Mouse (Mus musculus) bone marrow, adult 2 months (tissue): Measurements from ENCODE around the gene Ndufv1.
"Not testable (repeated sequence)": the region's sequence is repeated elsewhere in the genome, so short reads cannot be mapped to it uniquely, and the experiment has no call there.

Source experiments
- CTCF ChIP-seq: fragments of 200-500 bp; IDR thresholded peaks from 2 replicates; pipeline ENCODE4 v1.5.1; 2011; ENCODE audit warnings: low read length, control low read depth; ENCODE audit not compliant: control insufficient read depth, insufficient read depth
- POLR2A ChIP-seq: fragments of 200-500 bp; IDR thresholded peaks from 2 replicates; pipeline ENCODE4 v1.6.1; 2011; ENCODE audit warnings: low read depth, mild to moderate bottlenecking, control low read depth, low read length, borderline replicate concordance; ENCODE audit not compliant: control insufficient read depth

DNA sequence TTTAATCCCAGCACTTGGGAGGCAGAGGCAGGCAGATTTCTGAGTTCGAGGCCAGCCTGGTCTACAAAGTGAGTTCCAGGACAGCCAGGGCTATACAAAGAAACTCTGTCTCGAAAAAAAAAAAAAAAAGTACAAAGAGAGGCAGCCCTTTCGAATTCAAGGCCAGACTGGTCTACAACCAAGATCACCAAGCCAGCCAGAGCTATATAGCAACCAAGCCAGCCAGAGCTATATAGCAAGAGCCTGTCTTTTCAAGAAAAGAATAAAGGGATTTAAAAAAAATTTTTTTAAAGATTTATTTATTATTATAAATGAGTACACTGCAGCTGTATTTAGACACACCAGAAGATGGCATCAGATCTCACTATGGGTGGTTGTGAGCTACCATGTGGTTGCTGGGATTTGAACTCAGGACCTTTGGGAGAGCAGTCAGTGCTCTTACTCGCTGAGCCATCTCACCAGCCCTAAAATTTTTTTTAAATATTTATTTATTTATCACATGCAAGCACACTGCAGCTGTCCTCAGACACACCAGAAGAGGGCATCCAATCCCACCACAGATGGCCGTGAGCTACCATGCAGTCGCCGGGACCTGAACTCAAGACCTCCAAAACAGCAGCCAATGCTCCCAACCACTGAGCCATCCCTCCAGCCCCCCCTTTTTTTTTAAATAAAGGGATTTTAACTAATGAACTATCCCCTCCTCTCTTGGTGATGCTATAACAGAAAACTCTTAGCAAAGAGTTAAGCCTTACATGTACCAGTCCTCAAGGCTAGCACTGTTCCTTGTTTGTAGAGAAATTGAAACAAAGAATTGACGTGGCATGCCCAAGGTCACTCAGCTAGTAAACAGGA lies 47.7 kb upstream of the Ndufv1 start:
- TF ChIP-seq CTCF, POLR2A: not testable (repeated sequence)
